Mouse (Mus musculus) MEL (cell line): ENCODE results near the gene Grm1. TPM values are rescaled to one million over a fixed set of nuclear protein-coding genes. Genes with fewer than 3 reads are reported as not detected.

ENCODE experiments used
- DNase-seq: peaks from one replicate; pipeline ENCODE4 v3.0.0; 2011; ENCODE audit warnings: low read depth, low spot score
- H3K27ac ChIP-seq: 2 replicates; pipeline ENCODE4 v1.5.1; 2012; ENCODE audit warnings: low read depth, mild to moderate bottlenecking, control low read depth, low read length, moderate library complexity; ENCODE audit not compliant: control insufficient read depth
- H3K27me3 ChIP-seq, 2 experiments: fragments of 150-350 bp in 1 of 2; sonication (generic) in 1 of 2; 2 replicates each; pipeline ENCODE4 v1.6.1; 2012; ENCODE audit warnings: low read length in 2 of 2, mild to moderate bottlenecking in 2 of 2, improper control_type of control experiment in 1 of 2, moderate library complexity in 1 of 2; ENCODE audit not compliant: insufficient read depth in 2 of 2, control insufficient read depth in 1 of 2
- H3K36me3 ChIP-seq, 2 experiments: 2 replicates each; pipeline ENCODE4 v1.6.1; 2012 to 2014; ENCODE audit warnings: low read length in 2 of 2, improper control_type of control experiment in 1 of 2, inconsistent platforms in 1 of 2, mild to moderate bottlenecking in 1 of 2; ENCODE audit not compliant: insufficient read depth in 2 of 2, control insufficient read depth in 1 of 2
- H3K4me1 ChIP-seq, 2 experiments: fragments of 150-350 bp in 1 of 2; sonication (generic) in 1 of 2; 2 replicates each; pipeline ENCODE4 v1.6.1; 2012; ENCODE audit warnings: low read length in 2 of 2, improper control_type of control experiment in 1 of 2, mild to moderate bottlenecking in 1 of 2; ENCODE audit not compliant: insufficient read depth in 2 of 2, control insufficient read depth in 1 of 2
- H3K4me3 ChIP-seq, 2 experiments: fragments of 150-350 bp in 1 of 2; sonication (generic) in 1 of 2; 2 replicates each; pipeline ENCODE4 v1.5.1; 2012; ENCODE audit warnings: low read depth in 2 of 2, low read length in 2 of 2, mild to moderate bottlenecking in 2 of 2, moderate library complexity in 2 of 2, control low read depth in 1 of 2, improper control_type of control experiment in 1 of 2; ENCODE audit not compliant: control insufficient read depth in 1 of 2, insufficient read depth in 1 of 2
- H3K79me2 ChIP-seq: 2 replicates; pipeline ENCODE4 v1.6.1; 2012; ENCODE audit warnings: mild to moderate bottlenecking, low read length, moderate library complexity; ENCODE audit not compliant: control insufficient read depth, poor library complexity, insufficient read depth
- H3K9ac ChIP-seq: 2 replicates; pipeline ENCODE4 v1.6.1; 2012; ENCODE audit warnings: low read depth, mild to moderate bottlenecking, control low read depth, low read length, moderate library complexity; ENCODE audit not compliant: control insufficient read depth, poor library complexity, severe bottlenecking
- H3K9me3 ChIP-seq: fragments of 150-350 bp; sonication (generic); replicated peaks from 2 replicates; pipeline ENCODE4 v1.6.1; 2012; ENCODE audit warnings: mild to moderate bottlenecking, low read length, improper control_type of control experiment, moderate library complexity; ENCODE audit not compliant: insufficient read depth
- BHLHE40 ChIP-seq: IDR thresholded peaks from 2 replicates; pipeline ENCODE4 v1.6.1; 2012; ENCODE audit warnings: low read depth, mild to moderate bottlenecking, inconsistent platforms, low read length, improper control_type of control experiment, borderline replicate concordance
- CHD1 ChIP-seq: IDR thresholded peaks from 2 replicates; pipeline ENCODE4 v1.6.1; 2012; ENCODE audit warnings: low read depth, mild to moderate bottlenecking, inconsistent platforms, low read length, improper control_type of control experiment
- CHD2 ChIP-seq: IDR thresholded peaks from 2 replicates; pipeline ENCODE4 v1.6.1; 2011; ENCODE audit warnings: low read length, improper control_type of control experiment
- CTCF ChIP-seq, 3 experiments: IDR thresholded peaks in 2 of 3; conservative IDR thresholded peaks in 1 of 3; 2 replicates each; pipeline ENCODE4 v1.5.1; 2011 to 2012; ENCODE audit warnings: low read length in 3 of 3, low read depth in 2 of 3, mild to moderate bottlenecking in 2 of 3, improper control_type of control experiment in 1 of 3, inconsistent platforms in 1 of 3, mixed read lengths in 1 of 3, moderate library complexity in 1 of 3; ENCODE audit not compliant: control insufficient read depth in 1 of 3, insufficient read depth in 1 of 3, poor library complexity in 1 of 3, severe bottlenecking in 1 of 3
- E2F4 ChIP-seq: IDR thresholded peaks from 2 replicates; pipeline ENCODE4 v1.6.1; 2011; ENCODE audit warnings: low read depth, low read length, improper control_type of control experiment, borderline replicate concordance
- ELF1 ChIP-seq: IDR thresholded peaks from 2 replicates; pipeline ENCODE4 v1.6.1; 2014; ENCODE audit warnings: low read depth, mild to moderate bottlenecking, inconsistent platforms, low read length, improper control_type of control experiment, moderate library complexity
- EP300 ChIP-seq, 2 experiments: IDR thresholded peaks; 2 replicates each; pipeline ENCODE4 v1.6.1; 2011; ENCODE audit warnings: improper control_type of control experiment in 2 of 2, low read length in 2 of 2, low read depth in 1 of 2, mild to moderate bottlenecking in 1 of 2
- ETS1 ChIP-seq: IDR thresholded peaks from 2 replicates; pipeline ENCODE4 v1.6.1; 2012; ENCODE audit warnings: low read depth, mild to moderate bottlenecking, inconsistent platforms, low read length, improper control_type of control experiment, moderate library complexity
- HCFC1 ChIP-seq: IDR thresholded peaks from 2 replicates; pipeline ENCODE4 v1.6.1; 2012; ENCODE audit warnings: low read depth, mild to moderate bottlenecking, inconsistent platforms, low read length, improper control_type of control experiment, moderate library complexity
- JUND ChIP-seq: IDR thresholded peaks from 2 replicates; pipeline ENCODE4 v1.6.1; 2011; ENCODE audit warnings: low read depth, mild to moderate bottlenecking, improper control_type of control experiment, low read length
- KAT2A ChIP-seq: conservative IDR thresholded peaks from 2 replicates; pipeline ENCODE4 v1.6.1; 2012; ENCODE audit warnings: low read depth, low read length, improper control_type of control experiment, inconsistent platforms
- MAFK ChIP-seq: IDR thresholded peaks from 2 replicates; pipeline ENCODE4 v1.6.1; 2011; ENCODE audit warnings: low read depth, mild to moderate bottlenecking, low read length, improper control_type of control experiment, borderline replicate concordance
- MAX ChIP-seq: IDR thresholded peaks from 2 replicates; pipeline ENCODE4 v1.6.1; 2011; ENCODE audit warnings: low read length, improper control_type of control experiment
- MAZ ChIP-seq: IDR thresholded peaks from 2 replicates; pipeline ENCODE4 v1.6.1; 2012; ENCODE audit warnings: low read depth, mild to moderate bottlenecking, inconsistent platforms, low read length, improper control_type of control experiment
- NRF1 ChIP-seq: IDR thresholded peaks from 2 replicates; pipeline ENCODE4 v1.6.1; 2014; ENCODE audit warnings: low read depth, mild to moderate bottlenecking, inconsistent platforms, low read length, improper control_type of control experiment, moderate library complexity; ENCODE audit not compliant: poor library complexity, insufficient read depth, severe bottlenecking
- POLR2A ChIP-seq, 2 experiments: IDR thresholded peaks; 2 replicates each; pipeline ENCODE4 v1.6.1; 2011 to 2012; ENCODE audit warnings: low read length in 2 of 2, mild to moderate bottlenecking in 2 of 2, control low read depth in 1 of 2, improper control_type of control experiment in 1 of 2, low read depth in 1 of 2, moderate library complexity in 1 of 2; ENCODE audit not compliant: control insufficient read depth in 1 of 2, insufficient read depth in 1 of 2, poor library complexity in 1 of 2
- POLR2AphosphoS2 ChIP-seq: IDR thresholded peaks from 2 replicates; pipeline ENCODE4 v1.6.1; 2011; ENCODE audit warnings: low read length, improper control_type of control experiment
- POLR2AphosphoS5 ChIP-seq: IDR thresholded peaks from 2 replicates; pipeline ENCODE4 v1.6.1; 2012; ENCODE audit warnings: low read depth, borderline replicate concordance, mild to moderate bottlenecking, inconsistent platforms, low read length, moderate library complexity, mixed read lengths
- RAD21 ChIP-seq: IDR thresholded peaks from 2 replicates; pipeline ENCODE4 v1.6.1; 2011; ENCODE audit warnings: mild to moderate bottlenecking, low read depth, low read length, improper control_type of control experiment
- RCOR1 ChIP-seq: IDR thresholded peaks from 2 replicates; pipeline ENCODE4 v1.6.1; 2012; ENCODE audit warnings: low read depth, mild to moderate bottlenecking, inconsistent platforms, low read length, improper control_type of control experiment
- SIN3A ChIP-seq: IDR thresholded peaks from 2 replicates; pipeline ENCODE4 v1.6.1; 2012; ENCODE audit warnings: low read length, improper control_type of control experiment, inconsistent platforms
- TAL1 ChIP-seq: IDR thresholded peaks from 2 replicates; pipeline ENCODE4 v1.6.1; 2012; ENCODE audit warnings: mild to moderate bottlenecking, inconsistent platforms, low read length, moderate library complexity, mixed read lengths
- TBP ChIP-seq: IDR thresholded peaks from 2 replicates; pipeline ENCODE4 v1.8.0; 2011; ENCODE audit warnings: low read depth, low read length, improper control_type of control experiment
- UBTF ChIP-seq: IDR thresholded peaks from 2 replicates; pipeline ENCODE4 v1.6.1; 2012; ENCODE audit warnings: low read depth, mild to moderate bottlenecking, inconsistent platforms, low read length, improper control_type of control experiment, moderate library complexity, borderline replicate concordance; ENCODE audit not compliant: insufficient read depth
- USF1 ChIP-seq: IDR thresholded peaks from 2 replicates; pipeline ENCODE4 v1.6.1; 2014; ENCODE audit warnings: low read depth, mild to moderate bottlenecking, inconsistent platforms, low read length, improper control_type of control experiment, moderate library complexity
- USF2 ChIP-seq, 2 experiments: IDR thresholded peaks; 2 replicates each; pipeline ENCODE4 v1.6.1; 2011 to 2012; ENCODE audit warnings: improper control_type of control experiment in 2 of 2, low read length in 2 of 2, borderline replicate concordance in 1 of 2, inconsistent platforms in 1 of 2, low read depth in 1 of 2, mild to moderate bottlenecking in 1 of 2; ENCODE audit not compliant: insufficient read depth in 1 of 2
- ZC3H11A ChIP-seq: IDR thresholded peaks from 2 replicates; pipeline ENCODE4 v1.6.1; 2012; ENCODE audit warnings: low read depth, mild to moderate bottlenecking, inconsistent platforms, low read length, improper control_type of control experiment
- ZNF384 ChIP-seq: IDR thresholded peaks from 2 replicates; pipeline ENCODE4 v1.6.1; 2012; ENCODE audit warnings: low read depth, mild to moderate bottlenecking, inconsistent platforms, low read length, improper control_type of control experiment
- polyA plus RNA-seq, 2 experiments: library from polyadenylated mRNA; stranded (reverse) in 1 of 2; unstranded in 1 of 2; fragments of >175 nt in 1 of 2; fragments of >200 nt in 1 of 2; gene quantifications; 2 replicates each; pipeline versions ENCODE4 v1.2.1 to v1.2.4; 2012; ENCODE audit warnings: low replicate concordance in 2 of 2, low read depth in 1 of 2; ENCODE audit not compliant: insufficient read length in 2 of 2, insufficient read depth in 1 of 2, missing spikeins in 1 of 2
- total RNA-seq: library from RNA; depleted of rRNA; stranded (reverse); fragments of 300-350 nt; gene quantifications from 2 replicates; pipeline ENCODE4 v1.2.3, GENCODE M21; 2012

Gene Grm1
- total and polyA plus RNA-seq, 3 experiments, result not detected

GRCm38 (mm10) chr10:10834828-10835227 lies 247.3 kb downstream of the Grm1 start:
- no peaks in the 10 kb centered on the region for H3K4me1 ChIP-seq
- no peak for TF ChIP-seq SIN3A
- TF ChIP-seq MAX, result no peak
- TF ChIP-seq RAD21, result no peak
- no peak for TF ChIP-seq ZNF384
- TF ChIP-seq NRF1, result no peak
- no peak for TF ChIP-seq CHD1
- no peak for TF ChIP-seq BHLHE40
- no peak for TF ChIP-seq ELF1
- no peak for TF ChIP-seq ZC3H11A
- TF ChIP-seq JUND, result no peak
- no peak for TF ChIP-seq TAL1
- no peak for TF ChIP-seq CTCF (IDR thresholded peaks at IDR 0.05 in 2 of 3, conservative IDR thresholded peaks at IDR 0.05 in 1 of 3; ENCODE audit: control insufficient read depth in 1 of 3, insufficient read depth in 1 of 3, low read depth in 2 of 3, low read length in 3 of 3, poor library complexity in 1 of 3, severe bottlenecking in 1 of 3)
- no peak for TF ChIP-seq POLR2AphosphoS2
- TF ChIP-seq EP300 (IDR thresholded peaks at IDR 0.05; ENCODE audit: low read depth in 1 of 2, low read length in 2 of 2), result no peak
- TF ChIP-seq POLR2AphosphoS5, result no peak
- TF ChIP-seq ETS1, result no peak
- TF ChIP-seq MAZ, result no peak
- no peak for TF ChIP-seq KAT2A
- no peak for TF ChIP-seq HCFC1
- TF ChIP-seq POLR2A (IDR thresholded peaks at IDR 0.05; ENCODE audit: control insufficient read depth in 1 of 2, insufficient read depth in 1 of 2, low read depth in 1 of 2, low read length in 2 of 2, poor library complexity in 1 of 2), result no peak
- H3K36me3 ChIP-seq, result no peaks in the 10 kb centered on the region
- peaks cover 0 to 2% of the 10 kb centered on the region in 2 experiments; a peak in 1 of 4 replicates for H3K27me3 ChIP-seq
- no peaks in the 10 kb centered on the region for H3K79me2 ChIP-seq
- no peak overlapping the region for H3K27ac ChIP-seq
- no peak for DNase-seq
- no peaks in the 10 kb centered on the region for H3K9me3 ChIP-seq
- no peak overlapping the region for H3K9ac ChIP-seq
- no peak overlapping the region for H3K4me3 ChIP-seq

DNA sequence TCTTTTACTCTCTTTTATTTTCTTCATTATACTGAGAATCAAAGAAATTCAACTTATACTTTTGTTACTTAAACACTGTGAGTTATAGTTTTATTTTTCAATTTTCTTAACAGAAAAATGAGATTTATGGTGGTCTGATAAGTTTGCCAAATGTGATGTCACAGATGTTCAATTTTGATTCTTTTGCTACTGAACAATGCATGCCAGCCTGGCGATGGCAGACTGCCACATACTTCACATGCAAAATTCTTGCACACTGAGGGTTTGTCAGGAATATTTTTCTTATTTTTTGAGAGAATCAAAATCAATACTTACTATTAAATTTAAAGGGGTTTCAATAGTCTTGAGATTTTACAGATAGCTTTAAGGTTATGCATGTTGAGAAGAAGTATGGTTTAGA lies 251.0 kb downstream of the Grm1 start:
- no peak for DNase-seq
- Histone ChIP-seq H3K36me3 (no peaks in the 10 kb centered on the region), H3K27ac (no peak overlapping the region), H3K4me1 (no peaks in the 10 kb centered on the region), H3K9ac (no peak overlapping the region), H3K79me2 (no peaks in the 10 kb centered on the region)
- TF ChIP-seq MAZ (no peak), USF2 (IDR thresholded peaks at IDR 0.05; ENCODE audit: borderline replicate concordance in 1 of 2, insufficient read depth in 1 of 2, low read depth in 1 of 2, low read length in 2 of 2) (no peak), USF1 (no peak), ZNF384 (no peak), RAD21 (no peak), EP300 (IDR thresholded peaks at IDR 0.05; ENCODE audit: low read depth in 1 of 2, low read length in 2 of 2) (no peak), UBTF (no peak), RCOR1 (no peak), TBP (no peak), BHLHE40 (no peak), MAFK (no peak), TAL1 (no peak), HCFC1 (no peak), POLR2AphosphoS2 (no peak), E2F4 (no peak), CHD2 (no peak)
- TF ChIP-seq, all 39 proteins: peak for 0
- Histone ChIP-seq H3K9me3 (no peaks in the 10 kb centered on the region), H3K4me3 (no peak overlapping the region), H3K27me3 (peaks cover 0 to 2% of the 10 kb centered on the region in 2 experiments; a peak in 1 of 4 replicates)
